Mouse (Mus musculus): Measurements from ENCODE around the gene Vmn2r8. TPM values are rescaled to one million over a fixed set of nuclear protein-coding genes. Genes with fewer than 3 reads are reported as not detected.
"Not testable (repeated sequence)": the region's sequence is repeated elsewhere in the genome, so short reads cannot be mapped to it uniquely, and the experiment has no call there.

Gene Vmn2r8
- polyA plus RNA-seq, 1 experiment, result not detected

GRCm38 (mm10) chr5:108774630-108775306 lies 33.9 kb downstream of the Vmn2r8 start, which contains the start of gene Rnf212:
TSS of gene Rnf212 (minus strand) at chr5:108774982.
- no peak within 1 kb of the TSS for H3K4me2 ChIP-seq (ENCODE audit: low read depth)
- H3K4me3 ChIP-seq, result no peak within 1 kb of the TSS
- H3K79me2 ChIP-seq (ENCODE audit: control insufficient read depth, insufficient read depth), result no peaks in the 10 kb centered on the region
- TF ChIP-seq SRF (IDR thresholded peaks at IDR 0.05; ENCODE audit: control insufficient read depth, insufficient read length, low read depth) (no peak), MAX (IDR thresholded peaks at IDR 0.05; ENCODE audit: low read depth) (no peak), CEBPB (IDR thresholded peaks at IDR 0.05; ENCODE audit: insufficient read depth, poor library complexity, severe bottlenecking) (no peak), MYOG (IDR thresholded peaks at IDR 0.05; ENCODE audit: control insufficient read depth in 1 of 3, insufficient read depth in 1 of 3, insufficient read length in 2 of 3, low read depth in 2 of 3) (no peak), POLR2A (IDR thresholded peaks at IDR 0.05; ENCODE audit: insufficient read length, low read depth) (no peak), REST (IDR thresholded peaks at IDR 0.05; ENCODE audit: insufficient read depth, insufficient read length) (no peak), TCF3 (IDR thresholded peaks at IDR 0.05; ENCODE audit: insufficient read length, low read depth) (no peak), TCF12 (IDR thresholded peaks at IDR 0.05; ENCODE audit: insufficient read depth, poor library complexity, severe bottlenecking) (no peak)
- H3K36me3 ChIP-seq (ENCODE audit: control insufficient read depth, insufficient read depth), result no peaks in the 10 kb centered on the region
- no peaks in the 10 kb centered on the region for H3K27me3 ChIP-seq (ENCODE audit: control insufficient read depth, insufficient read depth, insufficient read length)
- no peak within 1 kb of the TSS for H3ac ChIP-seq (ENCODE audit: control insufficient read depth, insufficient read length)

- Histone ChIP-seq H3K79me2 (ENCODE audit: control insufficient read depth, insufficient read depth) (no peaks in the 10 kb centered on the region), H3K4me3 (no peak overlapping the region), H3ac (ENCODE audit: control insufficient read depth, insufficient read length) (no peak overlapping the region), H3K4me2 (ENCODE audit: low read depth) (no peak overlapping the region), H3K27me3 (ENCODE audit: control insufficient read depth, insufficient read depth, insufficient read length) (no peaks in the 10 kb centered on the region), H3K36me3 (ENCODE audit: control insufficient read depth, insufficient read depth) (no peaks in the 10 kb centered on the region)
- no peak for TF ChIP-seq POLR2A (IDR thresholded peaks at IDR 0.05; ENCODE audit: insufficient read length, low read depth)
- TF ChIP-seq SRF (IDR thresholded peaks at IDR 0.05; ENCODE audit: control insufficient read depth, insufficient read length, low read depth), result no peak
- no peak for TF ChIP-seq USF1 (IDR thresholded peaks at IDR 0.05; ENCODE audit: low read depth)
- no peak for TF ChIP-seq CEBPB (IDR thresholded peaks at IDR 0.05; ENCODE audit: insufficient read depth, poor library complexity, severe bottlenecking)
- TF ChIP-seq TCF3 (IDR thresholded peaks at IDR 0.05; ENCODE audit: insufficient read length, low read depth), result no peak
- no peak for TF ChIP-seq MYOD1 (IDR thresholded peaks at IDR 0.05; ENCODE audit: control insufficient read depth in 1 of 3, insufficient read length in 2 of 3, low read depth in 2 of 3)
- no peak for TF ChIP-seq E2F4 (IDR thresholded peaks at IDR 0.05; ENCODE audit: insufficient read depth)
- no peak for TF ChIP-seq MAX (IDR thresholded peaks at IDR 0.05; ENCODE audit: low read depth)
- no peak for TF ChIP-seq REST (IDR thresholded peaks at IDR 0.05; ENCODE audit: insufficient read depth, insufficient read length)
- no peak for TF ChIP-seq MYOG (IDR thresholded peaks at IDR 0.05; ENCODE audit: control insufficient read depth in 1 of 3, insufficient read depth in 1 of 3, insufficient read length in 2 of 3, low read depth in 2 of 3)
- no peak for TF ChIP-seq TCF12 (IDR thresholded peaks at IDR 0.05; ENCODE audit: insufficient read depth, poor library complexity, severe bottlenecking)
- TF ChIP-seq POLR2AphosphoS2 (IDR thresholded peaks at IDR 0.05; ENCODE audit: insufficient read length, low read depth), result no peak
Measured at GRCm38 (mm10) chr5:108760002-108760401, 48.6 kb downstream of the Vmn2r8 start.

GRCm38 (mm10) chr5:108758396-108758795 lies 50.3 kb downstream of the Vmn2r8 start:
- Histone ChIP-seq H3K4me2 (ENCODE audit: low read depth) (no peak overlapping the region), H3K79me2 (ENCODE audit: control insufficient read depth, insufficient read depth) (no peaks in the 10 kb centered on the region), H3K27me3 (ENCODE audit: control insufficient read depth, insufficient read depth, insufficient read length) (no peaks in the 10 kb centered on the region), H3K4me3 (no peak overlapping the region), H3K36me3 (ENCODE audit: control insufficient read depth, insufficient read depth) (no peaks in the 10 kb centered on the region), H3ac (ENCODE audit: control insufficient read depth, insufficient read length) (no peak overlapping the region)
- TF ChIP-seq MYOG (IDR thresholded peaks at IDR 0.05; ENCODE audit: control insufficient read depth in 1 of 3, insufficient read depth in 1 of 3, insufficient read length in 2 of 3, low read depth in 2 of 3) (no peak), POLR2A (IDR thresholded peaks at IDR 0.05; ENCODE audit: insufficient read length, low read depth) (no peak), USF1 (IDR thresholded peaks at IDR 0.05; ENCODE audit: low read depth) (no peak), TCF3 (IDR thresholded peaks at IDR 0.05; ENCODE audit: insufficient read length, low read depth) (no peak), E2F4 (IDR thresholded peaks at IDR 0.05; ENCODE audit: insufficient read depth) (no peak)

GRCm38 (mm10) chr5:108751258-108751657 lies 57.4 kb downstream of the Vmn2r8 start:
- not testable (repeated sequence) for H3K36me3 ChIP-seq (ENCODE audit: control insufficient read depth, insufficient read depth); H3K79me2 ChIP-seq (ENCODE audit: control insufficient read depth, insufficient read depth); H3K4me3 ChIP-seq; H3ac ChIP-seq (ENCODE audit: control insufficient read depth, insufficient read length); H3K27me3 ChIP-seq (ENCODE audit: control insufficient read depth, insufficient read depth, insufficient read length); H3K4me2 ChIP-seq (ENCODE audit: low read depth)

- no peak for TF ChIP-seq MYOG (IDR thresholded peaks at IDR 0.05; ENCODE audit: control insufficient read depth in 1 of 3, insufficient read depth in 1 of 3, insufficient read length in 2 of 3, low read depth in 2 of 3)
- no peak for TF ChIP-seq TCF3 (IDR thresholded peaks at IDR 0.05; ENCODE audit: insufficient read length, low read depth)
- no peak for TF ChIP-seq E2F4 (IDR thresholded peaks at IDR 0.05; ENCODE audit: insufficient read depth)
- Histone ChIP-seq H3ac (ENCODE audit: control insufficient read depth, insufficient read length) (no peak overlapping the region), H3K27me3 (ENCODE audit: control insufficient read depth, insufficient read depth, insufficient read length) (no peaks in the 10 kb centered on the region), H3K4me3 (no peak overlapping the region), H3K36me3 (ENCODE audit: control insufficient read depth, insufficient read depth) (no peaks in the 10 kb centered on the region), H3K79me2 (ENCODE audit: control insufficient read depth, insufficient read depth) (no peaks in the 10 kb centered on the region), H3K4me2 (ENCODE audit: low read depth) (no peak overlapping the region)
Measured at GRCm38 (mm10) chr5:108750328-108751210, 58.1 kb downstream of the Vmn2r8 start.

Data from myocyte (in vitro differentiated cells).